ENCODE assay signal across 9 mouse cellular contexts in the genomic region with DNA sequence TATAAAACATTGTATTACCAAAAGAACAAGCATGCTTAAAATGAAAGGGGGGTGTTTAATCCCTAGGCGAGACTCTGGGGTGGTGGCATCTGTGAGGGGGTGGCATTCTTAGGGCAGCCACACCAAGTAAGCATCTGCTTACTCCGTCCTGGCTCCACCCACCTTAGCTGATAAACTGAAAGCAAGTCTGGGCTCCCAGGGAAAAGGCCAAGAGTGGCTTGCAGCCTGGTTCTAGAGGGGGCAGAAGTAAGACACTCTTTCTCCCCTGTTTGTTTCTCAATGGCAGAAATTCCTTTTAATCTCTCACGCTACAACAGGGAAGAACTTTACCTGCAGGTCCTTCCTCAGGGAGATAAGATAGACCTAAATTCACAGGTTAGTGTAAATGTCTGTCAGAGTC. TPM values are rescaled to one million over a fixed set of nuclear protein-coding genes. Genes with fewer than 3 reads are reported as not detected.
DNase-seq lines count a peak whose midpoint lies in the region; ATAC-seq lines count a peak whose summit lies in the region.
"Had no signal": no experiment of that assay in that cellular context is flagged by ENCODE, and none has a peak within 500 bp of the region (broad histone marks: within the 10 kb centered on the region; RNA-seq: fewer than 3 reads in every experiment).

No protein-coding gene starts in this region.

- H3K4me1 ChIP-seq in kidney, embryonic 14.5 days (ENCODE audit: control insufficient read depth, insufficient read depth, low read length), result peaks cover 21% of the 10 kb centered on the region

- H3K36me3 ChIP-seq in kidney, embryonic 14.5 days (ENCODE audit: control insufficient read depth, insufficient read depth, low read length), result no peaks in the 10 kb centered on the region
- H3K36me3 ChIP-seq: embryonic facial prominence, embryonic 12.5 days had no signal

- 70% methylated on average over 3 of the region's 3 CpGs for WGBS in kidney, embryonic 14.5 days

- H3K27ac ChIP-seq in kidney, embryonic 14.5 days (ENCODE audit: low read depth, low read length), result no peak overlapping the region; the same call in 1 of the 2 replicates
- H3K27ac ChIP-seq: embryonic facial prominence, embryonic 12.5 days had no signal

- no peak overlapping the region for H3K9ac ChIP-seq in kidney, embryonic 14.5 days (ENCODE audit: low read depth, low read length)
- H3K9ac ChIP-seq: embryonic facial prominence, embryonic 12.5 days had no signal

- H3K4me3 ChIP-seq in kidney, embryonic 14.5 days (ENCODE audit: low read length), result no peak overlapping the region
- H3K4me3 ChIP-seq: embryonic facial prominence, embryonic 12.5 days had no signal

- no peaks in the 10 kb centered on the region for H3K27me3 ChIP-seq in kidney, embryonic 14.5 days (ENCODE audit: control insufficient read depth, insufficient read depth, low read length)
- H3K27me3 ChIP-seq: embryonic facial prominence, embryonic 12.5 days had no signal

- no peak overlapping the region for H3K4me2 ChIP-seq in kidney, embryonic 14.5 days (replicated peaks; ENCODE audit: low read depth, low read length)
- H3K4me2 ChIP-seq: embryonic facial prominence, embryonic 12.5 days had no signal

- ATAC-seq in kidney, embryonic 14.5 days (ENCODE audit: low FRiP score, low TSS enrichment), result no peak
- no peak for ATAC-seq in cerebellum, adult (ENCODE audit: insufficient number of reproducible peaks, low FRiP score, low TSS enrichment)

- peak; percentile 11 for DNase-seq in kidney, adult 11 months
- DNase-seq in A20 (ENCODE audit: low read depth, low spot score), result peak; percentile 5
- DNase-seq in adrenal gland, postnatal 10 days, result peak; percentile 37
- DNase-seq in heart, postnatal 14 days, result peak; percentile 14
- DNase-seq in cerebellum, adult 8-10 months, result no peak
- DNase-seq in cerebellum, postnatal 25 days, result no peak

- no peaks in the 10 kb centered on the region for H3K9me3 ChIP-seq in kidney, embryonic 14.5 days (ENCODE audit: control insufficient read depth, low read length)
- H3K9me3 ChIP-seq: embryonic facial prominence, embryonic 12.5 days had no signal

- intact Hi-C loops in heart, postnatal 14 days (cut with DNase I), result no loop called here

RNA-seq across cellular contexts. Expression of a gene that starts 38.9 kb away (rescaled TPM):
- 30.1 and 33.9 TPM in 2 replicates for polyA plus RNA-seq in kidney, embryonic 14.5 days (2014; fragmentation: Nextera tagmentation; extraction: Ambion mirVana)
- 100 to 1,000 TPM in 1 of 2 experiments, 10 to 100 TPM in 1; 68.6 to 138 TPM for total RNA-seq in adrenal gland, postnatal 10 days (2021)
- 10 to 100 TPM; 36.5 to 36.6 TPM for total RNA-seq in heart, postnatal 14 days (2021)

Comparison
In these comparisons a context has a peak if more than half of its experiments do, and no peak if none do; other contexts are left out.
1. DNase-seq: peak in kidney, adult 11 months (single experiment), A20 (single experiment), adrenal gland, postnatal 10 days (single experiment) and heart, postnatal 14 days (2 of 2); none in cerebellum, adult 8-10 months (single experiment) and cerebellum, postnatal 25 days (0 of 2).